Mouse (Mus musculus) lung, postnatal 0 days (tissue): ENCODE measurements around the gene Crhr2.

Experiments
- CTCF ChIP-seq: IDR thresholded peaks from 2 replicates; pipeline ENCODE4 v1.5.1; 2016; ENCODE audit warnings: antibody characterized with exemption, mild to moderate bottlenecking
- EP300 ChIP-seq: IDR thresholded peaks from 2 replicates; pipeline ENCODE4 v1.6.1; 2016; ENCODE audit warnings: antibody characterized with exemption, mild to moderate bottlenecking, control low read depth

GRCm38 (mm10) chr6:55161311-55161761 lies 28.5 kb upstream of the Crhr2 start:
- no peak for TF ChIP-seq CTCF
- TF ChIP-seq EP300, result no peak
